Mouse (Mus musculus): Measurements from ENCODE around the gene Frmpd2. TPM values are rescaled to one million over a fixed set of nuclear protein-coding genes. Genes with fewer than 3 reads are reported as not detected.

Frmpd2 gene
- total RNA-seq, 2 experiments from 2014 or later: not detected

- intact Hi-C loops (cut with DNase I): no loop called here
- DNase-seq (ENCODE audit: low spot score): no peak
These were observed 108.4 kb downstream of the Frmpd2 start for GRCm38 (mm10) chr14:33579771-33580484.

- no peak for DNase-seq (ENCODE audit: low spot score)
- intact Hi-C loops (cut with DNase I): no loop called here
These were observed 117.5 kb downstream of the Frmpd2 start, which contains the start of gene Ptpn20 for GRCm38 (mm10) chr14:33588951-33589350. Gene Ptpn20 (plus strand): TSS chr14:33589207.

GRCm38 (mm10) chr14:33598376-33599130 is 127.1 kb downstream of the Frmpd2 start:
- intact Hi-C loops (cut with DNase I): no loop called here
- no peak for DNase-seq (ENCODE audit: low spot score)

- intact Hi-C loops (cut with DNase I): no loop called here
- DNase-seq (ENCODE audit: low spot score): no peak
These were observed 135.9 kb downstream of the Frmpd2 start for GRCm38 (mm10) chr14:33607431-33607830.

Other genes starting within 250 kb of the Frmpd2 start
- 10 to 100 TPM; 31.7 to 32.4 TPM for gene Mapk8, start 24.5 kb upstream of the Frmpd2 start, total RNA-seq (2021)
- not detected for gene Ptpn20, start 117.5 kb downstream of the Frmpd2 start, total RNA-seq (2021)